Mouse (Mus musculus): Measurements from ENCODE around the gene Dmac2.
A peak's percentile ranks its signal among the peaks of the same experiment; 100 is the strongest.

The Dmac2 gene

GRCm38 (mm10) chr7:25651281-25651680 lies 32.1 kb downstream of the Dmac2 start:
- no peak for TF ChIP-seq CTCF (conservative IDR thresholded peaks at IDR 0.05; ENCODE audit: low read length)
- Histone ChIP-seq H3K9me3 (ENCODE audit: low read length) (no peaks in the 10 kb centered on the region), H3K4me1 (replicated peaks; ENCODE audit: low read depth, low read length) (peaks cover 88% of the 10 kb centered on the region), H3K27me3 (ENCODE audit: insufficient read depth, low read length) (no peaks in the 10 kb centered on the region), H3K4me3 (replicated peaks; ENCODE audit: low read length) (peak overlapping the region; percentile 23), H3K36me3 (ENCODE audit: insufficient read depth, low read length) (peaks cover 48% of the 10 kb centered on the region)

GRCm38 (mm10) chr7:25652244-25652759 lies 33.1 kb downstream of the Dmac2 start:
- Histone ChIP-seq H3K9me3 (ENCODE audit: low read length) (no peaks in the 10 kb centered on the region), H3K36me3 (ENCODE audit: insufficient read depth, low read length) (peaks cover 39% of the 10 kb centered on the region)
- no peak for TF ChIP-seq CTCF (conservative IDR thresholded peaks at IDR 0.05; ENCODE audit: low read length)

GRCm38 (mm10) chr7:25655601-25656428 lies 36.6 kb downstream of the Dmac2 start:
- H3K9me3 ChIP-seq (ENCODE audit: low read length), result no peaks in the 10 kb centered on the region
- TF ChIP-seq POU5F1 (IDR thresholded peaks at IDR 0.05; ENCODE audit: borderline replicate concordance, low read length) (no peak), CTCF (conservative IDR thresholded peaks at IDR 0.05; ENCODE audit: low read length) (no peak), NANOG (IDR thresholded peaks at IDR 0.05; ENCODE audit: borderline replicate concordance, low read length) (no peak)
- no peaks in the 10 kb centered on the region for H3K27me3 ChIP-seq (ENCODE audit: insufficient read depth, low read length)
- H3K36me3 ChIP-seq (ENCODE audit: insufficient read depth, low read length), result peaks cover 32% of the 10 kb centered on the region
- H3K4me1 ChIP-seq (replicated peaks; ENCODE audit: low read depth, low read length), result peaks cover 80% of the 10 kb centered on the region
- H3K4me3 ChIP-seq (replicated peaks; ENCODE audit: low read length), result peak overlapping the region; percentile 50

More at GRCm38 (mm10) chr7:25652244-25652759, 33.1 kb downstream of the Dmac2 start:
- no peak overlapping the region for H3K4me3 ChIP-seq (replicated peaks; ENCODE audit: low read length)
- H3K4me1 ChIP-seq (replicated peaks; ENCODE audit: low read depth, low read length), result peaks cover 88% of the 10 kb centered on the region
- H3K27me3 ChIP-seq (ENCODE audit: insufficient read depth, low read length), result no peaks in the 10 kb centered on the region

GRCm38 (mm10) chr7:25657785-25658184 lies 38.6 kb downstream of the Dmac2 start:
- Histone ChIP-seq H3K4me1 (replicated peaks; ENCODE audit: low read depth, low read length) (peaks cover 82% of the 10 kb centered on the region), H3K4me3 (replicated peaks; ENCODE audit: low read length) (peak overlapping the region; percentile 89), H3K27me3 (ENCODE audit: insufficient read depth, low read length) (no peaks in the 10 kb centered on the region), H3K36me3 (ENCODE audit: insufficient read depth, low read length) (peaks cover 45% of the 10 kb centered on the region), H3K9me3 (ENCODE audit: low read length) (no peaks in the 10 kb centered on the region)
- TF ChIP-seq POU5F1 (IDR thresholded peaks at IDR 0.05; ENCODE audit: borderline replicate concordance, low read length), result no peak
- no peak for TF ChIP-seq NANOG (IDR thresholded peaks at IDR 0.05; ENCODE audit: borderline replicate concordance, low read length)
- no peak for TF ChIP-seq CTCF (conservative IDR thresholded peaks at IDR 0.05; ENCODE audit: low read length)

GRCm38 (mm10) chr7:25658657-25659472 lies 39.7 kb downstream of the Dmac2 start, which contains the start of the genes Bckdha and Exosc5:
Gene Bckdha, minus strand, starts transcription at chr7:25658981.
Gene Exosc5, plus strand, starts transcription at chr7:25659164.
- H3K9me3 ChIP-seq (ENCODE audit: low read length), result no peaks in the 10 kb centered on the region
- H3K4me3 ChIP-seq (replicated peaks; ENCODE audit: low read length), result peak within 1 kb of the TSS; percentile 89
- peaks cover 45% of the 10 kb centered on the region for H3K36me3 ChIP-seq (ENCODE audit: insufficient read depth, low read length)
- no peaks in the 10 kb centered on the region for H3K27me3 ChIP-seq (ENCODE audit: insufficient read depth, low read length)
- TF ChIP-seq CTCF (conservative IDR thresholded peaks at IDR 0.05; ENCODE audit: low read length) (no peak), NANOG (IDR thresholded peaks at IDR 0.05; ENCODE audit: borderline replicate concordance, low read length) (no peak), POU5F1 (IDR thresholded peaks at IDR 0.05; ENCODE audit: borderline replicate concordance, low read length) (no peak)
- H3K4me1 ChIP-seq (replicated peaks; ENCODE audit: low read depth, low read length), result peaks cover 84% of the 10 kb centered on the region

GRCm38 (mm10) chr7:25666381-25666780 lies 47.2 kb downstream of the Dmac2 start:
- Histone ChIP-seq H3K4me1 (replicated peaks; ENCODE audit: low read depth, low read length) (peaks cover 100% of the 10 kb centered on the region), H3K4me3 (replicated peaks; ENCODE audit: low read length) (no peak overlapping the region), H3K36me3 (ENCODE audit: insufficient read depth, low read length) (peaks cover 93% of the 10 kb centered on the region), H3K27me3 (ENCODE audit: insufficient read depth, low read length) (no peaks in the 10 kb centered on the region), H3K9me3 (ENCODE audit: low read length) (no peaks in the 10 kb centered on the region)
- TF ChIP-seq NANOG (IDR thresholded peaks at IDR 0.05; ENCODE audit: borderline replicate concordance, low read length) (no peak), CTCF (conservative IDR thresholded peaks at IDR 0.05; ENCODE audit: low read length) (no peak), POU5F1 (IDR thresholded peaks at IDR 0.05; ENCODE audit: borderline replicate concordance, low read length) (no peak)

- Histone ChIP-seq H3K36me3 (ENCODE audit: insufficient read depth, low read length) (peaks cover 78% of the 10 kb centered on the region), H3K4me1 (replicated peaks; ENCODE audit: low read depth, low read length) (peaks cover 80% of the 10 kb centered on the region), H3K27me3 (ENCODE audit: insufficient read depth, low read length) (peaks cover 13% of the 10 kb centered on the region), H3K4me3 (replicated peaks; ENCODE audit: low read length) (peak overlapping the region; percentile 63), H3K9me3 (ENCODE audit: low read length) (no peaks in the 10 kb centered on the region)
- TF ChIP-seq POU5F1 (IDR thresholded peaks at IDR 0.05; ENCODE audit: borderline replicate concordance, low read length), result no peak
Measured at GRCm38 (mm10) chr7:25669158-25669557, 49.9 kb downstream of the Dmac2 start.

DNA sequence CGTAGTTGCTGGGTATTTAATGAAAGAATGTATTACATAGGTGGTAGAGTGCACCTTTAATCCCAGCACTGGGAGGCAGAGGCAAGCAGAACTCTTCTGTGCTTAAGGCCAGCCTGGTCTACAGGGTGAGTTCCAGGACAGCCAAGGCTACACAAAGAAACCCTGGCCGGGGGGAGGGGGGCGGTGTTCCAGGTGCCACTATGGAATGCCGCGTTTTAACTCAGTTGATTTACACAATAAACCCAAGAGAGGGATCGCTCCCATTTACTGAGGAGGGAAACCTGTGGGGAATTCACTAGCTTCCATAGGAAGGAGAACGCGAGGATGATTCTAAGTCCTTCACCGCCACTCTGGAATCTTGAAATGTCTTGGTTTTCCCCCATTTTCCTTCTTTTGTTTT lies 50.4 kb downstream of the Dmac2 start:
- H3K4me3 ChIP-seq (replicated peaks; ENCODE audit: low read length), result peak overlapping the region; percentile 63
- no peak for TF ChIP-seq NANOG (IDR thresholded peaks at IDR 0.05; ENCODE audit: borderline replicate concordance, low read length)
- TF ChIP-seq CTCF (conservative IDR thresholded peaks at IDR 0.05; ENCODE audit: low read length), result no peak
- no peak for TF ChIP-seq POU5F1 (IDR thresholded peaks at IDR 0.05; ENCODE audit: borderline replicate concordance, low read length)
- H3K36me3 ChIP-seq (ENCODE audit: insufficient read depth, low read length), result peaks cover 73% of the 10 kb centered on the region
- no peaks in the 10 kb centered on the region for H3K9me3 ChIP-seq (ENCODE audit: low read length)
- H3K27me3 ChIP-seq (ENCODE audit: insufficient read depth, low read length), result peaks cover 17% of the 10 kb centered on the region
- H3K4me1 ChIP-seq (replicated peaks; ENCODE audit: low read depth, low read length), result peaks cover 80% of the 10 kb centered on the region

Data from E14TG2a.4 (cell line).